Mouse (Mus musculus) erythroblast, adult 5-6 weeks (primary cell): ENCODE measurements around the gene Vgf. TPM values are rescaled to one million over a fixed set of nuclear protein-coding genes. Genes with fewer than 3 reads are reported as not detected.

Experiments used
- ATAC-seq: replicated peaks from 2 replicates; pipeline ENCODE4 v1.8.0; 2016; ENCODE audit warnings: moderate number of reproducible peaks, mild to moderate bottlenecking, moderate TSS enrichment, inconsistent platforms; ENCODE audit not compliant: poor library complexity, low FRiP score, severe bottlenecking
- total RNA-seq, 2 experiments: library from RNA; stranded (forward) in 1 of 2; stranded (reverse) in 1 of 2; fragments of 150-400 nt in 1 of 2; fragments of 200-764, 138-1000 nt in 1 of 2; gene quantifications; 2 replicates each; pipeline versions ENCODE4 v1.2.3 to v1.2.4; 2015 to 2017; ENCODE audit warnings: low replicate concordance in 2 of 2

Vgf gene
- total RNA-seq, 2 experiments from 2014 or later: not detected

DNA sequence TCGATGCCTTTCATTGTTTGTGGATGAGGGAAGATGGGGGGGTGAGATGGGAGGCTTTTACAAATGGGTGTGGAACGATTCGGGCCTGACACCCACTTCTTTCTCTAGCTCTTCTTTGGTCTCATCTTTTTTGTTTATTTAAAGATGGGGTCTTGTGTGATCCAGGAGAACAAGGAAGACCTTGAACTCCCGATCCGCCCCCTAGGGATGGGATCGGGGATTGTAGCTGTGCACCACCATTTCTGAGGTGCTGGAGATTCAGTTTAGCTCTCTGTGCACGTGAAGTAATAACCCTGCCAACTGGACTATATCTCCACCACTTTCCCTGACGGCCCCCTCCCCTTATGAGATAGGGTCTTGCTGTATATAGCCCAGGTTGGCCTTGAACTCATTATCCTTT is 39.7 kb downstream of the Vgf start:
- no peak for ATAC-seq

DNA sequence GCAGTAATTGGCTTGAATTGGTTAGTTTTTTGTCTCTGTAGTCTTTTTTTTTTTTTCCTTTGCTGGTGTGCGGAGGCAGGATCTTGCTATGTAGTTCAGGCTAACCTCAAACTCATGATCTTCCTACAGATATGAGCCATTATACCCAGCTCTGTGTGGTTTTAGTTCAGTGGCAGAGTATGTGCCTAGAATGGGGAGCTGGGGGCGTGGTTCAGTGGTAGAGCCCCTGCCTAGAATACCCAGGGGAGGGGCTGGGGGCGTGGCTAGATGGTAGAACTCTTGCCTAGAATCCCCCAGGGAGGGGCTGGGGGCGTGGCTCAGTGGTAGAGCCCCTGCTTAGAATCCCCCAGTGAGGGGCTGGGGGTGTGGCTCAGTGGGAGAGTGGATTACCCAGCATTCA is 42.5 kb downstream of the Vgf start:
- ATAC-seq: no peak

DNA sequence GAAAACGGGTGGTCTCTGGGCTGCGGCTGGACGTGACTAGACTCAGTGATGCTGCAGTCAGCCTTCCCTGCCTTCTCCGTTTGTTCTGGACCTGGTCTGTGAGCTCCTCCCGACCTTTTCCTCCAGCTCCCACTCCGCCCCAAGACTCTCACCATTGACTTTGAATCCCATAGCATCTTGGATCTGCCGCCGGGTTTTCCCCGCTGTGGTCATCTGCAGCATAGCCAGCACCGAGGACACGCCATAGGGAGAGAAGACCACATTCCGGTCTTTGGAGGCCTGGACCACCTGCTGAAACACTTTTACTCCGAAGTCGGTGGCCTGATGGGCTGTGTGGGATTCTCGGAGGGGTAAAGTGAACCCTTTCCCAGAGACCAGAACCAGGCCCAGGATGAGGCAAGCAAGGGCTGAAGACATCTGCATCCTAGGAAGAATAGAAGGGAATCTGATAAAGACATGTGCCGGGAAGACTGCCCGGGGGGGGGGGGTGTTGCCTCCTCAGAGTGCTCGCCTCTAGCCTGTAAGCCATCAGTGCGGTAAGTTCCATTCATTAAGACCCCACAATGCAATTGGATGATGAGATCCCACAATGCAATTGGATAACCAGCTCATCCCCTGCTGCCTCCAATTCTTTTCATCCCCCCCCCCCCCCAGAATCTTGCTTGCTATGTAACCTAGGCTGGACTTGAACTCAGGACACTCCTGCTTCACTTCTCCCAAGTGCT is 44.9 kb downstream of the Vgf start:
- no peak for ATAC-seq

DNA sequence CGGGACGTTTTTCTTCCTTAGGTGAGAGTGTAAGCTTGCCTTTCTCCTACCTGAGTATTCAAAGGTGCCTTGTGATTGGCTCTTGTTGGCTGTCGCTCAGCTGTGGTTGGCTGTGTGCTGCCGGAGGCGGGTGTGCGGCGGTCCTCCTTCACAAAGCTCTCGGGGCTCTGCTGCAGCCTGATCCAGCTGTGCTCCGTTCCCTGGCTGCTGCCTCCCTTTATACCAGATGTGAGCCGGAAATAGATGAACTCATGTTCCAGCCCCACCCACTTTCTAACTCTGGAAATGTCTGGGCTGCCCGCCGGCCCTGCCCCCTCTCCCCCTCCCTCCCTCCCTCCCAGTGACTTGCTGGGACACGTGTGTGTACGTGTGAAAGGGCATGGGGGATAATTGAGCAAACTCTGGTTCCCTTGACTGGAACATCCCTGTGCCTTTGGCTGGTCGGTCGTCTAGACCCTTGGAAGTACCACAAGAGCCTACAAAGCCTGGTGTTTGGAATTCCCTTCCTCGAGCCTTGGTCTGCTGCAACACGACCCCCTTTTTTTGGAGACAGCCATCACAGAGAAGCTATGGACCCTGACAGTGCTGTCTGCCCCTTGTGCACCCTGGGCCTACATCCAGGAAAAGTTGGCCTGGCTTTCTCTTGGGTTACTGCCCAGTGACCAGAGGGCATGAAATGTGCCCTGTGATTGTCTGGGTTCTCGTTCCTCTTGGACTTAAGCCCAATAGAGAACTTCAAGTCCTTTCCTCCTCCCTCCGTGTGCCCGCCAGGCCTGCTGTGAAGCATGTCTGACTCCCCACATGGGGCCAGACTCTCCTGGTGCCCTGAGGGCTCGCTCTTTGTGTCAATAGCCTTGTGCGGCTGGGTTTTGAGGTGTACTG is 46.1 kb downstream of the Vgf start, which contains the start of gene Serpine1:
Serpine1 (minus strand) TSS at position 190 of the 882 bp plus-strand sequence.
- ATAC-seq: peak; percentile 30; the same call in 1 of the 2 replicates

DNA sequence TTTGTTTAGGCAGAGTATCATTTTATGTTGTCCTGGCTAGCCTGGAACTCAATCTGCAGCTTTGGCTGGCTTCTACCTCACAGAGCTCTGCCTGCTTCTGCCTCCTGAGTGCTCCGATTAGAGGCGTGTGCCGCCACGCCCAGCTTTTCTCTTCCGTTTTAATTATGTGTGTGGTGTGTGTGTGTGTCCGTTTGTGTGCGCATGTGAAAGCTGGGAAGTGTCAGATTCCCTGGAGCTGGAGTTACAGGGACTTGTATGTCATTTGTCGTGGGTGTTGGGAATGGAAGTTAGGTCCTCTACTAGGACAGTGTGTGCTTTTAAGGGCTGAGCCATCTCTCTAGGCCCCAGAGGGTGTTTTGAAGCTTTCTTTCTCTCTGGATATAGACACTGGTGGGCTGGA is 46.9 kb downstream of the Vgf start:
- ATAC-seq: no peak

DNA sequence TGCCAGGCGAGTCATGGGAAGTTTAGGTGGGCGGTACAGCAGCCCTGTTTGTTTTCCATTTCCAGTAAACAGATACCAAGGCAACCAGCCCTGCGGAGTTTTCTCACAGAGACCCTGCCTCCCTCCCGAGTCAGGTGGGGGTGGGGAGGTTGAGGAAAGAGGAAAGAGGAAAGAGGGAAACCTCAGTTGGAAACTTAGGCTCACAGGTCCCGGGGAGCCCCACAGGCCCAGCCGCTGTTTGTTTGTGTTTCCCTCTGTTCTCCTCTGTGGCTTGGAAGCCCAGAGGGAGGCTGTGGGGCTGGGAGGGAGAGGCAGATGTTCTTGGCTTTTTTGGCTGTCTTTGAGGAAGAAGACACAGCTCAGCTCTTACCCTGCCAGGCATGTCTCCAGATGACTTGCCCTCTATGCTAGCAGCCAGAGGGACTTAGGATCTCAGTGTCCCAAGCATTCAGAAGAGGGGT is 48.0 kb downstream of the Vgf start:
- no peak for ATAC-seq

DNA sequence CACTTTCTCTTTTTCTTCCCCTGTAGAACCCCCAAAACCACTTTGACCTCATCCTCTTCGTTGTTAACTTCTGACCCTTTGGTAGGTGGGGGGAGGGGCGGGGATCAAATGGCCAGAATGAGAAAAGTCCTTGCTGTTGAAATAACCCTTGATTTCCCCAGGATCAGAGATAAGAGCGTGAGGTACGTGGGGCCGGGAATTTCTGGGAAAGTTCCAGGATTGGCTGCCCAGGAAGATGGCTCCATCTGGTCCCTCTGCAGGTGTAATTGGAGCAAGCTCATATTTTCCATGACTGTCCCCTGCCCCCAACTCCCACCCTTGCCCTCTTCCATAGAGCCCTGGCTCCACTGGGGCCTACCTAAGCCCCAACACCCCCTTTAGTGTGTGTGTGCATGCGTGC is 49.5 kb downstream of the Vgf start:
- no peak for ATAC-seq

DNA sequence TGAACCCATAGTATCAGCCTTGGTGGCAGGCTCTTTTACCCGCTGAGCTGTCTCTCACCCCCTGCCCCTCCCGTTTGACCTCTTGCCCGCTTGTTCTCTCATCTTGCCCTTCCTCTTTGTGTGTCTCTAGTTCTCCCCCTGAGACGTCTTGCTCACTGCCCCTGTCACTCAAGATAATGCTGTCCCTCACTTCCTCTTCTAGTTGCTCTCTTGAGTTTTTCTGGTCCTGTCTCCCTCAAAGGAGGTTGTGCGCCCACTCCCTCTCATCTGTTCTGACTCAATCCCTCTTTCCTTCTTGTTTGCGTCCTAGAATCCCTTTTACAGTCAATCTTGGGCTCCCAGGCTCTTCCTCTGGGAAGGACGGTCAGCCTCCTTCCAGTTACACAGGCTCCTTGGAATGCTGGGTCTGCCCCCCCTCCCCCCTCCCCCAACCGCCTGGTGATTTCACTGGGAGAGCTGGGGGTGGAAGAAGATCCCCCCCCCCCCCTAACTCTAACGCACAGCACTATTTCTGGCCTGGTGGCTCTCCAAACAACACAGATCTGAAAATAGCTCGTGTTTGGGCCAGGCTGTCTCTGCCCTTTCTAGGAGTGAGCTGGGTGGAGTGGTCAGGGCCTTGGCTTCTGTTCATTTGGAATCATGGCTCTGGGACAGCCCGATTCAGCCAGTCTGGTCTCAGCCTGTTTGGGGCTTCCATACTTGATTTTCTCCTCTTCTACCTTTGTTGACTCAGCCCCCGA is 50.2 kb downstream of the Vgf start:
- no peak for ATAC-seq

DNA sequence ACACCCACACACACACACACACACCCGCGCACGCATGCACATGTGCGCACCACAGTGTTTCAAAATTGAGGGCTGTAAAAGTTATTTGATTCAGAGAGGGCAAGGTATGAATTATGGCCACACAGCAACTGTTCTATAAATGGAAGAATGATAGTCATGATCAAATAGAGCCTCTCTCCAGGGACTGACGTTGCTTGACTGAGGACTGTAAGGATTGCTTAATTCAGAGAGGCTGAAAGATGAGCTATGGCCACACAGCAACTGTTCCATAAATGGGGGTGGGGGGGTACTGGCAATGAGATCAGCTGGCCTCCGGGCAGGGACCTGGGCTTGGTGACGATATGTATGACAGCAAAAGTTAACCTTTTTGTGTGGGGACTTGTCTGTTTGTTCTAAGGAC is 51.0 kb downstream of the Vgf start:
- no peak for ATAC-seq

DNA sequence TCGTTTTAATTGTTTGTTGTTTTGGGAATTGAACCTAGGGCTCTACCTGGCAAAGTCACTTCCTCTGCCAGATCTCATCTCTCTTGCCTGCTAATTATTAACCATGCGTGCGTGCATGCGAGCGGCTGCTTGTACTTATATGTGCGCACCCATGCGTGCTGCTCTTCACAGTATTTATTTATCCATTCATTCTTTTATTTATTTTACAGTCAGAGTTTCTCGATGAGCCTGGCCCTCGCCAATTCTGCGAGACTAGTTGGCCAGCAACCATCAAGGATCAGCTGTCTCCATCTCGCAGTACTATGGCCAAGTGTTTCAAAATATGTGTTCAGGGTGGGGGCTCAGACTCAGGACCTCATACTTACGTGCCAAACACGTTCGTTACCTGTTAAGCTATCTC is 51.8 kb downstream of the Vgf start:
- no peak for ATAC-seq

DNA sequence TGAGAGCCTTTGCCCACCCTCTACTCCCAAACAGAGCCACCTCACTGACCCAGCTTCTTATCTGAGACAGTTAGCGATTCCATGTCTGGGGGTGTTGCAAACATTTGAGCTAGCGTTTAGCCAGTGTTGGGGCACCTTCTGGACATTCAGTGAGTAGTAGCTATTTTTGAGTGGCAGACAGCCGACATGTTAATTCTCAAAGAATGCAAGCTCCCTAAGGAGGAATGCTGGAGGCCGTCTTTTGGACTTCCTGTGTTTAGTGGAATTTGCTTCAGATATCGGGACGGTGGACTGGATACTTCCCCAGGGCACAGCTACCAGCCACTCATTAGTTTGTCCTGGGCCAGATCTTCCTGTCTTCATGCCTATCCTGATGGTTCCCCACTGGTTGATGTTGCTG is 52.4 kb downstream of the Vgf start:
- no peak for ATAC-seq

DNA sequence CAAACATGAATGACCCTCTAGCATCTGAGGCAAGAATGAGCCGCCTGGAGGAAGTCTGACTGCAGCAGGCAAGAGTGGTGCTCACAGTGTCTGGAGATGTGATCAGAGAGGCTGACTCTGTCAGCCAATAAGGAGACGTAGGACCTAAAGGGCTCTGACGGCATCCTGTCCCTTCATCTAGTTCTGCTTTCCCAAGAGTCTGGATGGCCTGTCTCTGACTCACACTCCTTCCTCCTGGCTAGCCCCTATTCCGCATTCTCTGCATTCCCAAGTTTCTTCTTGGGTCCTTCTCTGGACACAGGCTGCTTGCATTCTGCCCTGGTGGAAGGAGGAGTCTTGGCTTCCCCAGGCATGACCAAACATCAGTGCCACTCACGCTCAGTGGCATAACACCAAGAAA is 53.7 kb downstream of the Vgf start:
- no peak for ATAC-seq

Other genes starting within 250 kb of the Vgf start
- gene Col26a1, start 143.2 kb upstream of the Vgf start, total RNA-seq (2015; ENCODE audit: low replicate concordance): not detected in 2 replicates
- gene Col26a1, start 143.2 kb upstream of the Vgf start, total RNA-seq (2017; ENCODE audit: low replicate concordance): not detected in 2 replicates
- gene Ift22, start 118.2 kb upstream of the Vgf start, total RNA-seq (2015; ENCODE audit: low replicate concordance): 1.7 and 4.8 TPM in 2 replicates
- 0.28 and 1.3 TPM in 2 replicates for gene Ift22, start 118.2 kb upstream of the Vgf start, total RNA-seq (2017; ENCODE audit: low replicate concordance)
- gene Fis1, start 73.1 kb upstream of the Vgf start, total RNA-seq (2015; ENCODE audit: low replicate concordance): 160 and 175 TPM in 2 replicates
- 65.3 and 70.5 TPM in 2 replicates for gene Fis1, start 73.1 kb upstream of the Vgf start, total RNA-seq (2017; ENCODE audit: low replicate concordance)
- 5.8 and 14.0 TPM in 2 replicates for gene Cldn15, start 59.8 kb upstream of the Vgf start, total RNA-seq (2015; ENCODE audit: low replicate concordance)
- 11.0 and 19.1 TPM in 2 replicates for gene Cldn15, start 59.8 kb upstream of the Vgf start, total RNA-seq (2017; ENCODE audit: low replicate concordance)
- gene Plod3, start 39.4 kb upstream of the Vgf start, total RNA-seq (2015; ENCODE audit: low replicate concordance): 19.2 and 23.0 TPM in 2 replicates
- gene Plod3, start 39.4 kb upstream of the Vgf start, total RNA-seq (2017; ENCODE audit: low replicate concordance): 20.6 and 36.1 TPM in 2 replicates
- 24.4 and 32.2 TPM in 2 replicates for gene Znhit1, start 38.4 kb upstream of the Vgf start, total RNA-seq (2015; ENCODE audit: low replicate concordance)
- gene Znhit1, start 38.4 kb upstream of the Vgf start, total RNA-seq (2017; ENCODE audit: low replicate concordance): 15.8 and 17.7 TPM in 2 replicates
- 2.3 and 3.5 TPM in 2 replicates for gene Ap1s1, start 19.7 kb downstream of the Vgf start, total RNA-seq (2015; ENCODE audit: low replicate concordance)
- gene Ap1s1, start 19.7 kb downstream of the Vgf start, total RNA-seq (2017; ENCODE audit: low replicate concordance): 5.2 and 10.3 TPM in 2 replicates
- gene Serpine1, start 45.9 kb downstream of the Vgf start, total RNA-seq (2015; ENCODE audit: low replicate concordance): 0.21 TPM in 1 of 2 replicates, not detected in the other
- 0.84 TPM in 1 of 2 replicates, not detected in the other for gene Serpine1, start 45.9 kb downstream of the Vgf start, total RNA-seq (2017; ENCODE audit: low replicate concordance)
- 128 and 178 TPM in 2 replicates for gene Trim56, start 89.8 kb downstream of the Vgf start, total RNA-seq (2015; ENCODE audit: low replicate concordance)
- gene Trim56, start 89.8 kb downstream of the Vgf start, total RNA-seq (2017; ENCODE audit: low replicate concordance): 253 and 303 TPM in 2 replicates
- gene Muc3, start 122.9 kb downstream of the Vgf start, total RNA-seq (2015; ENCODE audit: low replicate concordance): not detected in 2 replicates
- not detected in 2 replicates for gene Muc3, start 122.9 kb downstream of the Vgf start, total RNA-seq (2017; ENCODE audit: low replicate concordance)
- gene Muc3a, start 186.0 kb downstream of the Vgf start, total RNA-seq (2015; ENCODE audit: low replicate concordance): 1.9 TPM in 1 of 2 replicates, not detected in the other
- gene Muc3a, start 186.0 kb downstream of the Vgf start, total RNA-seq (2017; ENCODE audit: low replicate concordance): not detected in 2 replicates